Mouse (Mus musculus): ENCODE measurements around the gene Uchl3.

The Uchl3 gene

DNA sequence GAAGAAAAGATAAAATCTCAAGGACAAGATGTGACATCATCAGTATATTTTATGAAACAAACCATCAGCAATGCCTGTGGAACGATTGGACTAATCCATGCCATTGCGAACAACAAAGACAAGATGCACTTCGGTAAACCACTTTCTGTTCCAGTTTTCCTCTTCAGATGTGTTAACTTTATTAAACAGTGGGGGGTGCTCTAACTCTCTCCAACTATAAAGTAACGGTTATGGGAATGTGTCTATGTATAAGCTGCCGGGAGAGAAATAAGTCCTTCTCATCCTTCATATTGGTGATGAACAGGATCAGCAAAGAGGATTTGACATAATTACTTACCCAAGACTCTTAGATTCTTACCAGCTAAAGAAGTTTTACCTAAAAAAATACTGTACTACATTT, 12.8 kb downstream of the Uchl3 start:
- CTCF ChIA-PET, result interaction anchor here (0.7 to 0.9 kb wide), 2 partner anchors 9 to 39 kb away, joined by 3 to 5 read pairs; no protein-coding TSS in a partner anchor

DNA sequence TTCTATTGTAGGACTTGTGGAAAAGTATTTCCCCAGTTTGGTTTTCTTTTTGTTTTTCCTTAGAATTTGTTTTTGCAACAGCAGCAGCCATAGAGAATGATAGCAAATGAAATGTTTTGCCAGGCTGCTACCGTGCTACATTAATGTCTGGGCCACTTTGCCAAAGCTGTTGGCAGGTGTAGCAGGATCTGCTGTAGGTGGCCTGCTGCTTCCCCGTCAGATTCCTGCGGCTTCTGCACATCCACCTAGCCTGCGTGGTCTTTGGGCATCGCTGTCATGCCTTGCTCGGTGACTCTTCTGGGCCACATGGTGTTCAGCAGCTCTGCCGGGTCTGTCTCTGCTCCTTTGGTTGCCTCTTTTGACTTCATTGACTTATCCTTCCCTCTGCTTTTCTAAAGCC, 14.9 kb downstream of the Uchl3 start:
- CTCF ChIA-PET, result no interaction called here

DNA sequence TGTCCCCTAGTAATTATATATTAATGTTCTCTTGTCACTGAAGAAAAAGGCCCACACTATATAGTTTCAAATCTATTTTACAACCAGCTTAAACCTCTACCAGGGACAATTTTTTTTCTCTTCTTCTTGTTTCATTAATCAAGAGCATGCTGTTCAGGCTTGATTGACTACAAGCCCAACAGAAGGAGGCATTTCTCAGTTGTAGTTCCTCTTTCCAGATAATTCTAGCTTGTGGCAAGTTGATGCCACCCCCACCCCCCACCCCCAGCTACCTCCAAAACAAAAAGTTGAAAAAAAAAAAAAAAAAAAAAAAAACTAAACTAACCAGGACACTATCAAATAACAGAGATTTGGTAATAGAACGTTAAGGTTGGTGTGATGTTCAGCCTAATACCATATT, 18.5 kb downstream of the Uchl3 start:
- CTCF ChIA-PET, result interaction anchor here (2.2 kb wide), 1 partner anchor 19 kb away, joined by 8 read pairs; the partner anchor contains the start of gene Uchl3

DNA sequence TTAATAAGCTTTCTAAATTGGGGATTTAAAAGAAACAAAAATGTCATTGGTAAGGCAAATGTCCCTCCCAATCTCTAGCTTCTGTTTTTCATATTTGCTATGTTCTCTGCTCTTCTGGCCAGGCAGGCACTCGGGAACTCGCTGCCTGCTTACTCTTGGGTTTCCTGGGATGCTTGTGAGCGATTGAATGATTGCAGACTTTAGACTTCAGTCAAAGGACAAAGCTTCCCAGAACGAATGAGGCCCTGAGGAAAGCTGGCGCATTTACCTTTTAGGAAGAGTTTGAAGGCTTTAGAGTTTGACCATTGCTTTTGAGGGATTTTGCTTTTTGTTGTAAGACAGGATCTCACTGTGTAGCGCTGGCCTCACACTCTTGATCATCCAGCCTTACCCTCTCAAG, 33.9 kb downstream of the Uchl3 start:
- CTCF ChIA-PET, result interaction anchor here (0.6 kb wide), 1 partner anchor 20 kb away, joined by 3 read pairs; no protein-coding TSS in a partner anchor

DNA sequence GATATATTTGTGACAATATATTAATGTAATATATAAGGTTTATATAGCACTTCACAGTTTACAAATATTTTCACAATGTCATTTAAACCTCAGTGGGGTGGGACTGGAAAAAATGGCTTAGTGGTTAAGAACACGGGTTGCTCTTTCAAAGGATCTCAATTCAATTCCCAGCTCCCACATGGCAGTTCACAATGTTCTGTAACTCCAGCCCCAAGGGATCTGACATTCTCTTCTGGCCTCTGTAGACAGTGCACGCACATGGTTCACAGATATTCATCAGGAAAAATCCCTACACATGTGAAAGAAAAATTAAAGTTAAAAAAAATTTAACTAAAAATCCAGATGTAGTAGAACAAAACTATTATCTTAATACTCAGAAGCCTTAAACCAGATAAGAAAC, 34.6 kb downstream of the Uchl3 start:
- CTCF ChIA-PET, result no interaction called here

DNA sequence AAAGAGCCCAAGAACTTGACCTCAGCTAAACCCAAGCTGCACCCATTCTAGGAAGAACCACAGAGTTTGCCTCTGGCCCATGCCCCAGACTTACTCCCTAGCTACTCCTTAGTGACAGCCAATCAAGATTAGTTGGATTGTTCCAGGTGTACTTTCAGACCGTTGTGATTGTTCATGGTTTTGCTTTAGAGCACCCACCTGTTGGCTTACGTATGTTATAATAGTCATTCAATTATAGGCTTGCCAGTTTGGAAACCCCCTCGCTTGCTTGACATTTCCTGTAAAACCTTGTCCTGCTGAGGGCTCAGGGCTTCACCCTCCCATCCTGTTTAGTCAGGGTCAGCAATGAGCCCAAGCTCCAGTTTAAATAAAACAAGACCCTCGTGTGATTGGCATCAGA, 50.7 kb downstream of the Uchl3 start:
- CTCF ChIA-PET, result no interaction called here

DNA sequence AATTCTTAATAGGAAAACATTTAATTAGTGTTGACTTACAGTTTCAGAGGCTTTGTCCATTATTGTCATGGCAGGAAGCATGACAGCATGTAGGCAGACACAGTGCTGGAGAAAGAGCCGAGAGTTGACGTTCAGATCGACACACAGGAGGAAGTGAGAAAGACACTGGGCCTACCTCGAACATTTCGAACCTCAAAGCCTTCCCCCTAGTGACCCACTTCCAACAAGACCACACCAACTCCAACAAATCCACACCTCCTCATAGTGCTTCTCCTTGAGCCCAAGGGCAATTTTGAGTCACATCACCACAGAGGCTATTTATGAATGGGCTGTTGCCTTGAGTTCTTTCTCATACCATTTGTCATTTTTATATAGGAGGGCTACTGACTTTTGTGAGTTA, 53.3 kb downstream of the Uchl3 start:
- CTCF ChIA-PET, result no interaction called here

DNA sequence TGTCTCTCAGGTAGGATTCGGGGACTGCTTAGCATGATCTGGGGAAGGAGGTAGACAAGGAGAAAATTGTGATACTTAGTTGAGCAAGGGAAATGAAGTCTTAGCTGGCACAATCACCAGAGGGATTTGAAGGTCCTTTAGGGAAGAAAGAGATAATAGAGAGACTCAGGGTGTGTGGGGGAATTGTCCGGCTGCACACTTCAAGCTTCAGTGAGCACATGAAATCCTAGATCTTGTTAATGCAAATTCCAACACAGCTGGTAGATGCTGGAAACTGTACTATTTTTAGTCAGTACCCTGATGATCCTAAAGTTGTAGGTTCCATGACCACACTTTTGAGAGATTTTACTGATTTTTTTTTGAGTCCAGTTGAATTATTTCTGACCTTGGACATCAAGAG, 60.6 kb downstream of the Uchl3 start:
- CTCF ChIA-PET, result no interaction called here

DNA sequence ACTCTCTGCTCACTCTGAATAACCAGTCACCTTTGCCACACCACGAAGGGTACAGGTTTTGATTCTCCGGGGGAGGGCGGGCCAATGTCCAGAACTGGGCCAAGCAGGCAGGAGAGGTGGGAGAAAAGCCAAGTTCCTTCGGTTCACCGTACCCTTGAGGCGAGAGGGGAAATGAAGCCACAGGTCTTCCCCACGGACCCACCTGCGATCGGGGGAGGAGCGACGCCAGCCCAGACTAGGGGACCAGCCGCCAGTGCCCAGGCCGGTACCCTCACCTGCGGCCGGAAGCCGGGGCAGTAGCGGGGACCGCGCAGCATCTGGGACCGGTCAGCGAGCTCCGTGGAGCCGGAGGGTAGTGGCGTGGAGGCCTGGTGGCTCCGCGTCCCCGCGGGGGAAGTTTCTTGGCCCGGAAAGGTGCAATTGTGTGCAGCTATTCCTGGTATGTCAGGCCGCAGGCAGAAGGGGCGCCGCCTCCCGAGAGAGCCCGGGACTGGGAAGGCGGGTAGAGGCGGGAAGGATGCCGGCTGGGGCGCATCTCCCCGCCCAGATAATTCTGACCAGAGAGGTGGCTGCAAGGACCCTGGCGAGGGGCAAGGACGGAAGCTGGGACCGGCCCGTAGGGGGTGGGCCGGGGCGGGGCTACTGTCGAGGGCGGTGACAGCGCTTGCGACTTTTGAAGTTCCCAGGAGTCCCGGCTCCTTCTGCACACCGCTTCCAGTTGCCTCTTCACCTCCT, 75.6 kb downstream of the Uchl3 start, which contains the start of the genes Gm9922 and Lmo7:
Gm9922 (minus strand) TSS at position 578 of the 735 bp plus-strand sequence.
Lmo7 (plus strand) TSS at position 721 of the 735 bp plus-strand sequence.
- CTCF ChIA-PET, result no interaction called here

DNA sequence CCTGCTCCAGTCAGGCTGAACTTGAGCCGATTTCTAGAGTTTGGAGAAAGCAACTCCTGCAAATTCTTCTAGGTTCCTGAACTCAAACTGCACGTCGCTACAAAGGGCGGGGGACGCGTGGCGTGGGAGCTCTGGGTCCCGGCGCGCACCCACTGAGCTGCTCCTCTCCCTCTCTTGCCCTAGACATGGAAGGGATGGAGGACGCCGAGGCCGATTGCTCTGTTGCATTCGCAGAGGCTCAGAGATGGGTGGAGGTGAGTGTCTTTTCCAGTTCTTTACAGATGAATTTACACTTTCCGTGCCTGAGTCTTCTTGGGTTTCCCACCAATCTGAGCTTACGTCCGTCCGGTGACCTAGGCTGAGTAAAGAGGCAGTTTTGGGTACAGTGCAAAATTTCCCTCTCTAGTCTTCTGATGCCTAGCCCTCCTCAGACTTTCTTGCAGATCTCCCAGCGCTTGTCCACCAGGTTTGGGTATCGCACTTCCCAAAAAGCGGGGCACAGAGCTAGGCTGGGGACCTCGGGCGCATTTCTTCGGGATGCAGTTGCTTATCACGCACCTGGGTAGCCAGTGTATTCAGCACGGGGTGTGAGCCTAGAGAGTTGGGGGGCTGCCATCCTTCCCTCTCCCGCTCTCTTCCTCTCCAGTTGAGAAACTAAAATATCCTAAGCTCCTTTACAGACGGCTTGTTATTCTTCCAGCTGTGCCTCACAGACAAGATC, 76.4 kb downstream of the Uchl3 start:
- CTCF ChIA-PET, result no interaction called here

DNA sequence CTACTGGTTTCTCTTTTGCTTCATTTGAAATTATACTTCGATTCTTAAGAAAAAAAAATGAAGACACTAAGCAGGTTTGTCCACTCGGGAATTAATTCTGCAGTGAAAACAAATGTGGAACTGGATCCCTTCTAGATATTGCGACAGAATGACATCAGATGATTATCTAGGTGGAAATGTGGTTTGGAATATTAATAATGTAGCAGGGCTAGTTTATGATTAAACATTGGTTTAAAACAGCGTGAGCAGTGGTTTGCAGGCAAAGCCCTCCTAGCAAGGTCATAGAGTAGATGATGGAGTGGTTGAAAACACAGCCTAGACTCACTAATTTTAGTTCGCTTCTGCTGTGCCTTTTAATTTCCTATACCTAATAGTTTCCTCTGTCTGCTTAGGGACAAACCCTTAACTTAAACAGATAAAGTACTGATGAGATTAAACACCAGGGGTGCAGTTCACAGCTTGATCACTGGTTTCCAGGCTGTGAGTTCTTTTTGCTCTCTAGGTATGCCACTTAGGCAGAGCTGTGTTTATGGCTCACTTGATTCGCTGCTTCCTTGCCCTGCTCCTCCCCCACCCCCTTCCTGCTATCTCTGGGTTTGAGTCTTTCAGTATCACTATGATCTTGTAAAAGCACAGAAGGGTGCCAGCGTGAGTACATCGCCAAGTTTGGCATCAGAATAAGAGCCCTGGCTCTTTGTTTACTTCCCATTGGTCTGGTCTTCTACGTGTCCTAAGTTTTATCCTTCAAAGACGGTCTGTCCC, 80.0 kb downstream of the Uchl3 start:
- CTCF ChIA-PET, result no interaction called here

DNA sequence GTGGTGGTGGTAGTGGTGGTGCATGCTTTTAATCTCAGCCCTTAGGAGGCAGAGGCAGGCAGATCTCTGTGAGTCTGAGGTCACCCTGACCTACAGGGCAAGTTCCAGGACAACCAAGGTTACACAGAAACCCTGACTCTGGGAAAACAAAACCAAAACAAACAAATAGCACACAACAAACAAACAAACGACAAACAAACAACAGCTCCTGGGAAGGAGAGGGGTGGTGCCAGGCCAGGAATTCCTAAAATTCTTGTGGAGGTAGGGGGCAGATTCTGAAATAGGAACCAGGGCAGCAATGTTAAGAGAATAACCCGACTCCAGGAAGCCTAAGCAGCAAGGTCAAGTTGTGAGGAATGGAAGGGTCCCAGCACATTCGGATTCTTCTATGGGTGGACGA, 83.7 kb downstream of the Uchl3 start:
- CTCF ChIA-PET, result no interaction called here

Data from spleen, embryonic (tissue).